Mouse (Mus musculus): Measurements from ENCODE around the gene Tmem40. TPM values are rescaled to one million over a fixed set of nuclear protein-coding genes. Genes with fewer than 3 reads are reported as not detected.

The Tmem40 gene
- total RNA-seq, 2 experiments from 2014 or later = 1.4 to 1.6 TPM

GRCm38 (mm10) chr6:115684851-115685646 is 77.2 kb downstream of the Tmem40 start:
- intact Hi-C loops (cut with DNase I) = no loop called here
- DNase-seq (ENCODE audit: extremely low spot score in 1 of 2, low spot score in 2 of 2) = no peak

- intact Hi-C loops (cut with DNase I) = no loop called here
- DNase-seq (ENCODE audit: extremely low spot score in 1 of 2, low spot score in 2 of 2) = no peak
Observed at GRCm38 (mm10) chr6:115684271-115684670, 77.9 kb downstream of the Tmem40 start.

- DNase-seq (ENCODE audit: extremely low spot score in 1 of 2, low spot score in 2 of 2) = no peak
- intact Hi-C loops (cut with DNase I) = no loop called here
Observed at GRCm38 (mm10) chr6:115681066-115681465, 81.1 kb downstream of the Tmem40 start.

Small RNA genes within 50 kb of the gene (microRNA-seq; reads per million reads assigned to microRNA genes)
- gene Mir7660 = not detected

Other genes starting within 250 kb of the Tmem40 start
- gene Tsen2, start 217.7 kb downstream of the Tmem40 start, total RNA-seq (2021) = 10 to 100 TPM; 27.7 to 28.1 TPM
- gene Mkrn2os, start 169.8 kb downstream of the Tmem40 start, total RNA-seq (2021) = not detected
- gene Mkrn2, start 160.5 kb downstream of the Tmem40 start, total RNA-seq (2021) = 10 to 100 TPM; 36.0 to 39.5 TPM
- gene Raf1, start 85.8 kb downstream of the Tmem40 start, total RNA-seq (2021) = 100 to 1,000 TPM; 121 to 132 TPM
- gene Cand2, start 12.1 kb upstream of the Tmem40 start, total RNA-seq (2021) = 1 to 10 TPM; 2.7 to 3.7 TPM
- gene Rpl32, start 46.3 kb upstream of the Tmem40 start, total RNA-seq (2021) = 100 to 1,000 TPM; 581 to 642 TPM
- gene Efcab12, start 76.0 kb upstream of the Tmem40 start, total RNA-seq (2021) = 1 to 10 TPM; 2.7 to 3.8 TPM
- gene Mbd4, start 91.0 kb upstream of the Tmem40 start, total RNA-seq (2021) = 1 to 10 TPM; 7.0 to 7.1 TPM
- 10 to 100 TPM; 30.2 to 30.5 TPM for gene Ift122, start 91.1 kb upstream of the Tmem40 start, total RNA-seq (2021)
- gene Rho, start 169.3 kb upstream of the Tmem40 start, total RNA-seq (2021) = under 1 TPM; 0.36 to 0.49 TPM
- not detected for gene H1foo, start 182.5 kb upstream of the Tmem40 start, total RNA-seq (2021)
- 100 to 1,000 TPM; 183 to 194 TPM for gene Plxnd1, start 232.6 kb upstream of the Tmem40 start, total RNA-seq (2021)